Mouse (Mus musculus) hindbrain, embryonic 13.5 days (tissue): ENCODE results near the gene Ppp1cc. TPM values are rescaled to one million over a fixed set of nuclear protein-coding genes. Genes with fewer than 3 reads are reported as not detected.
"Not testable (repeated sequence)": the region's sequence is repeated elsewhere in the genome, so short reads cannot be mapped to it uniquely, and the experiment has no call there.

Experiments
- ATAC-seq: fragments of 200-750 bp; cut with Nextera tagmentation; 2 replicates; pipeline ENCODE4 v1.8.0; 2017; ENCODE audit warnings: moderate TSS enrichment; ENCODE audit not compliant: low FRiP score
- H3K27ac ChIP-seq: fragments of 300-500 bp; sonication (generic); 2 replicates; pipeline ENCODE4 v1.5.1; 2015; ENCODE audit warnings: inconsistent platforms, mild to moderate bottlenecking, moderate library complexity
- H3K27me3 ChIP-seq: fragments of 300-500 bp; sonication (generic); 2 replicates; pipeline ENCODE4 v1.6.1; 2015; ENCODE audit warnings: mild to moderate bottlenecking, inconsistent platforms
- H3K36me3 ChIP-seq: fragments of 300-500 bp; sonication (generic); 2 replicates; pipeline ENCODE4 v1.6.1; 2015; ENCODE audit warnings: mild to moderate bottlenecking, inconsistent platforms
- H3K4me1 ChIP-seq: fragments of 300-500 bp; sonication (generic); replicated peaks from 2 replicates; pipeline ENCODE4 v1.6.1; 2015; ENCODE audit warnings: inconsistent platforms
- H3K4me2 ChIP-seq: fragments of 300-500 bp; sonication (generic); 2 replicates; pipeline ENCODE4 v1.6.1; 2015; ENCODE audit warnings: inconsistent platforms, mild to moderate bottlenecking, moderate library complexity
- H3K4me3 ChIP-seq: fragments of 300-500 bp; sonication (generic); 2 replicates; pipeline ENCODE4 v1.5.1; 2015; ENCODE audit warnings: mild to moderate bottlenecking, inconsistent platforms
- H3K9ac ChIP-seq: fragments of 300-500 bp; sonication (generic); 2 replicates; pipeline ENCODE4 v1.6.1; 2015; ENCODE audit warnings: mild to moderate bottlenecking, inconsistent platforms
- H3K9me3 ChIP-seq: fragments of 300-500 bp; sonication (generic); 2 replicates; pipeline ENCODE4 v1.6.1; 2016; ENCODE audit warnings: inconsistent platforms
- WGBS: fragments of 180-500 bp; shearing (Covaris S2); methylation state at CpG from one replicate; pipeline ENCODE4 v1.1.7; 2015; 5-methylcytosine and 5-hydroxymethylcytosine counted together
- polyA plus RNA-seq: library from polyadenylated mRNA; unstranded; fragments of >200 nt; fragmentation: Nextera tagmentation; extraction: Ambion mirVana; gene quantifications from 2 replicates; pipeline ENCODE4 v1.2.1, GENCODE M21; 2015

Ppp1cc gene
- polyA plus RNA-seq, 1 experiment from 2014 or later: 206 TPM

GRCm38 (mm10) chr5:122210890-122211289 is 52.8 kb downstream of the Ppp1cc start:
- H3K27me3 ChIP-seq: no peaks in the 10 kb centered on the region
- H3K27ac ChIP-seq: no peak overlapping the region
- no peaks in the 10 kb centered on the region for H3K36me3 ChIP-seq
- no peak for ATAC-seq
- WGBS: 92% methylated on average over 8 of the region's 8 CpGs
- no peak overlapping the region for H3K9ac ChIP-seq
- H3K4me3 ChIP-seq: no peak overlapping the region
- H3K4me2 ChIP-seq: no peak overlapping the region
- H3K4me1 ChIP-seq: peaks cover 12% of the 10 kb centered on the region
- no peaks in the 10 kb centered on the region for H3K9me3 ChIP-seq

GRCm38 (mm10) chr5:122212125-122212524 is 54.0 kb downstream of the Ppp1cc start:
- no peaks in the 10 kb centered on the region for H3K27me3 ChIP-seq
- H3K36me3 ChIP-seq: no peaks in the 10 kb centered on the region
- no peak overlapping the region for H3K4me3 ChIP-seq
- H3K27ac ChIP-seq: no peak overlapping the region
- peaks cover 12% of the 10 kb centered on the region for H3K4me1 ChIP-seq
- 83% methylated on average over 8 of the region's 8 CpGs for whole genome bisulfite sequencing
- no peak overlapping the region for H3K9ac ChIP-seq
- H3K4me2 ChIP-seq: no peak overlapping the region
- no peaks in the 10 kb centered on the region for H3K9me3 ChIP-seq
- no peak for ATAC-seq

DNA sequence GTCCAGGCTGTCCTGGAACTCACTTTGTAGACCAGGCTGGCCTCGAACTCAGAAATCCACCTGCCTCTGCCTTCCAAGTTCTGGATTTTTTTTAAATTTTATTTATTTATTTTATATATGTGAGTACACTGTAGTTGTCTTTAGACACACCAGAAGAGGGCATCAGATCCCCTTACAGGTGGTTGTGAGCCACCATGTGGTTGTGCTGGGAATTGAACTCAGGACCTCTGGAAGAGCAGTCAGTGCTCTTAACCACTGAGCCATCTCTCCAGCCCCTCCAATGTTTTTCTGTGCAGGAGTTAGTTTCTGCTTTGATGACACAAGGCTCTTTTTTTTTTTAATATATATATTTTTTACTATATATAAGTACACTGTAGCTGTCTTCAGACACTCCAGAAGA is 54.7 kb downstream of the Ppp1cc start:
- H3K27me3 ChIP-seq, H3K4me3 ChIP-seq, H3K9me3 ChIP-seq, H3K4me2 ChIP-seq, H3K27ac ChIP-seq, ATAC-seq, H3K36me3 ChIP-seq, H3K9ac ChIP-seq: not testable (repeated sequence)
- H3K4me1 ChIP-seq: peaks cover 12% of the 10 kb centered on the region
- 97% methylated on average over 1 of the region's 1 CpGs for WGBS

DNA sequence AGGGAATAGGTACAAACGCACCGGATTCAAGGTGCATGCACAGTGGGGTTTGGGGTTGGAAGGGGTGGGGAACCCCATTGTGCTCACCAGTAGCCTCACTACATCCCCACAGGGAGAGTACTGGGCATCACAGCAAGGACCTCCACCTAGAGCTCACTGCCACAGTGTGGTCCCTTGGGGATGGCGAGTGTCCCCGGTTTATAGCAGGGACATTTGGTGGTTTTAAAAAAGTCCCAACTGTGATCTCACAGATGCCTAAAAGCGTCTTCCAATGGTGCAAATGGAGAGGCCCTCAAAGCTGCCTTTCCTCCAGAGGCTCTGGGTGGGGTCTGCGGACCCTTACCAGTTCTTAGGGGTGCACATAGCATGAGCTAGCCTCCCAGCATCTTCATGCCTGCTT is 55.8 kb downstream of the Ppp1cc start:
- 95% methylated on average over 6 of the region's 6 CpGs for WGBS
- H3K27me3 ChIP-seq: no peaks in the 10 kb centered on the region
- H3K9ac ChIP-seq: no peak overlapping the region
- no peak for ATAC-seq
- H3K27ac ChIP-seq: no peak overlapping the region
- H3K4me2 ChIP-seq: no peak overlapping the region
- peaks cover 12% of the 10 kb centered on the region for H3K4me1 ChIP-seq
- no peak overlapping the region for H3K4me3 ChIP-seq
- no peaks in the 10 kb centered on the region for H3K36me3 ChIP-seq
- H3K9me3 ChIP-seq: no peaks in the 10 kb centered on the region

- H3K9ac ChIP-seq: no peak overlapping the region
- WGBS: 81% methylated on average over 6 of the region's 6 CpGs
- no peak for ATAC-seq
- no peaks in the 10 kb centered on the region for H3K9me3 ChIP-seq
- H3K27ac ChIP-seq: no peak overlapping the region
- H3K36me3 ChIP-seq: no peaks in the 10 kb centered on the region
- no peak overlapping the region for H3K4me3 ChIP-seq
- no peaks in the 10 kb centered on the region for H3K27me3 ChIP-seq
- H3K4me1 ChIP-seq: peaks cover 3% of the 10 kb centered on the region; the same call in 1 of the 2 replicates
- no peak overlapping the region for H3K4me2 ChIP-seq
Measured at GRCm38 (mm10) chr5:122217636-122218035, 59.6 kb downstream of the Ppp1cc start.

GRCm38 (mm10) chr5:122218109-122218905 is 60.2 kb downstream of the Ppp1cc start:
- Histone ChIP-seq H3K9ac (no peak overlapping the region), H3K36me3 (no peaks in the 10 kb centered on the region), H3K4me1 (peaks cover 3% of the 10 kb centered on the region; the same call in 1 of the 2 replicates), H3K27ac (no peak overlapping the region), H3K4me2 (no peak overlapping the region), H3K4me3 (no peak overlapping the region), H3K9me3 (no peaks in the 10 kb centered on the region), H3K27me3 (no peaks in the 10 kb centered on the region)
- ATAC-seq: no peak
- WGBS: 89% methylated on average over 12 of the region's 12 CpGs

DNA sequence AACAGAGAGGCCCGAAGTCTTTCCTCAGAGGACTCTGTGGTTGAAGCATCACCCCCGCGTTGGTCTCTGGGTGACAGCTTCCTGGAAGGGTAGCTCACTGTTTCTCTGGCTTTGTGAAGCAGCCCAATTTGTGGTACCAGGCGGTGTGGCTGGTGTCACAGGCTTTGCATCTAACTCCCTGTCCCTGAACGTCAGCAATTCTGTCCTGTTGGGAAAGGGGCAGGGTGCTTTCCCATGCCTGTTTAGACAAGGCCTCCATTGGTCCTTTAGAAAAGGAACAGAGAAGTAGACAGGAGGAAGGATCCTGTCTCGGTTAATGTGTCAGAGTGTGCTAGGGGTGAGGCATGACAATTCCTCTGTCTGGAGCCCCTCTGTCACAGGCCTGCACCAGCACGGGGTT is 60.9 kb downstream of the Ppp1cc start:
- Histone ChIP-seq H3K9ac (no peak overlapping the region), H3K36me3 (no peaks in the 10 kb centered on the region), H3K4me1 (peaks cover 3% of the 10 kb centered on the region; the same call in 1 of the 2 replicates), H3K27ac (no peak overlapping the region), H3K27me3 (no peaks in the 10 kb centered on the region), H3K4me3 (no peak overlapping the region), H3K9me3 (no peaks in the 10 kb centered on the region), H3K4me2 (no peak overlapping the region)
- 82% methylated on average over 7 of the region's 7 CpGs for WGBS
- no peak for ATAC-seq

DNA sequence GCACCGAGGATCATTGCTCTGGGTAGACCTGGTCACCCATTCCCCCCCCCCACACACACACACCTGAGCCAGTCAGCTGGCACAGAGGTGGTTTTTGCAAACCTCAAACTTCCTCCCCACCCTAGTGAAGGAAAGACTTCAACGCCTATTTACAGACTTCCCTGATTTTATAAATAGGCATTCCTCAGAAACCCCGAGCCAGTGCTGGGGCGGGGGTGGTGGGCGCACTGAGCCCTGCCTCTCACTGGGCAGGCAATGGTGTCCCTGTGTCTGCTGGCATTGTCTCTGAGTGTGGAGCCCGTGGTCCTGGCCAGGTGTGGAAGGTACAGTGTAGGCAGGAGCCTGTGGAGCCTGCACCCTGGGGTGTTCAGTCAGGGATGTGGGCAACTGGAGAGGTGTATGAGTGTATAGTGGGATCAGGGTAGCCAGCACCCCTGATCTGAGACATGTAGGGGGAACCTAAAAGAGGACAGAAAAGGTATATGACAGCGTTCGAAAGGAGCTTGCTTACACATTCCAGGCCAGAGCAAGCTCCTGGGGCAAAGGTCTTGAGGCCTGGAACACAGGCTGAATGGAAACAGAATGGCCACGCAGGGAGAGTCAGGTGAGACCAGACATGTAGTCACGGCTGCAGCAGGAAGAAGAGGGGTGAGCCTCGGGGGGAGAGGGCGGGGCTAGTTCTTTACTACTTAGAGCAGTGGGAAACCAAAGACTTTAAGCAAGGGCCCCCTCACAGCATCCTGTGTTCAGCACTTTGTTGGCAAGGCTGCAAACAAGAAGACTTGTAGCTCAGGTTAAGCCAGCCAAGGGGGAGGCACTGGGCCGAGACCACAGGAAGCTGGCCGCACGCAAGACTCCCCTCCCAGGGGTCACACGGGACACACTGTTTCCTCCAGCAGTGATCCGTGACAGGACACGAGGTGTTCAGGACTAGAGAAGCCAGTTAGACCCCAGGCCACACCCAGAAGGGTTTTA is 61.9 kb downstream of the Ppp1cc start:
- Histone ChIP-seq H3K9ac (no peak overlapping the region), H3K27me3 (no peaks in the 10 kb centered on the region), H3K27ac (no peak overlapping the region), H3K4me1 (peaks cover 3% of the 10 kb centered on the region; the same call in 1 of the 2 replicates), H3K36me3 (no peaks in the 10 kb centered on the region), H3K9me3 (no peaks in the 10 kb centered on the region), H3K4me2 (no peak overlapping the region), H3K4me3 (no peak overlapping the region)
- WGBS: 76% methylated on average over 18 of the region's 18 CpGs
- ATAC-seq: no peak

DNA sequence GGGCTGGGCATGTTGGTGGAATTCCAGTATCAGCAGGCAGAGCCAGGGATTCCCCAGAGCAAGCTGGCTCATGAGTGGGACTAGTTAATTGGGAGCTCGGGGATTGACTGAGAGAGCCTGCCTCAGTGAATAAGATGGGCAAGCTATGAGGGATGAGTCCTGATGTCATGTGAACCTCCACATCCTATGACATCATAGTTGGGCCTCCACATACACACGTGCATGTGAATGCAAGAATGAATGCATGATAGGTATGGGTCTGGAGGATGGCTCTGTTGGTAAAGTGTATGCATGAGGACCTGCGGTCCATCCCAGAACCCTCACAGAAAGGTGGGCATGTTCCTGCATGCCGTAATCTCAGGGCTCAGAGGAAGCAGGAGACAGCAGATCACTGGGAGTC is 63.0 kb downstream of the Ppp1cc start:
- H3K36me3 ChIP-seq: no peaks in the 10 kb centered on the region
- peaks cover 3% of the 10 kb centered on the region; the same call in 1 of the 2 replicates for H3K4me1 ChIP-seq
- ATAC-seq: no peak
- H3K27ac ChIP-seq: no peak overlapping the region
- no peak overlapping the region for H3K4me3 ChIP-seq
- H3K9me3 ChIP-seq: no peaks in the 10 kb centered on the region
- no peak overlapping the region for H3K9ac ChIP-seq
- 94% methylated on average over 4 of the region's 4 CpGs for WGBS
- no peak overlapping the region for H3K4me2 ChIP-seq
- H3K27me3 ChIP-seq: no peaks in the 10 kb centered on the region

DNA sequence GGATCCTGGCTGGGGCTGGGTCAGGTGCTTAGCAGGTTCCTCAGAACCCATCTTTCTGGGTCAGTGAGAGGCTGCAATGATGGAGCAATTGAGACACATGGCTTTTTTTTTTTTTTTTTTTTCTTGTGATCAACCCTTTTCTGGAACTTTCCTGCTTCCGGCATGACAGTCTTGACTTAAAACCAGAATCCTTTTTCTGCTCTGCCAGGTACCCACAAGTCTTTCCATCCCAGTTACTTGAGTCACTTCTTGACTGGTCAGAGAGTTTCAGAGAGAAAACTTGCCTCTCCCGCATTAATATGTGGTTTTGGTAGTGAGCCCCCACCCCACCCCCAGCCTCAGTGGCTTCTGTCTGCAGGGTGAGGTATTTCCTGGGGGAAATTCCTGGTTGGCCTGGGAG is 66.2 kb downstream of the Ppp1cc start:
- no peak overlapping the region for H3K4me2 ChIP-seq
- 0 out of 2 replicates have a peak, but pooled peaks cover 5% of the 10 kb centered on the region for H3K9me3 ChIP-seq
- H3K4me1 ChIP-seq: peaks cover 3% of the 10 kb centered on the region; the same call in 1 of the 2 replicates
- no peak for ATAC-seq
- no peaks in the 10 kb centered on the region for H3K27me3 ChIP-seq
- H3K36me3 ChIP-seq: no peaks in the 10 kb centered on the region
- H3K4me3 ChIP-seq: no peak overlapping the region
- H3K27ac ChIP-seq: no peak overlapping the region
- no peak overlapping the region for H3K9ac ChIP-seq
- 98% methylated on average over 2 of the region's 2 CpGs for WGBS
